Mouse (Mus musculus): Measurements from ENCODE around the gene Hist4h4. TPM values are rescaled to one million over a fixed set of nuclear protein-coding genes. Genes with fewer than 3 reads are reported as not detected.
"Not testable (repeated sequence)": the region's sequence is repeated elsewhere in the genome, so short reads cannot be mapped to it uniquely, and the experiment has no call there.

Gene Hist4h4
- total RNA-seq, 2 experiments from 2014 or later = 8.6 to 8.9 TPM

DNA sequence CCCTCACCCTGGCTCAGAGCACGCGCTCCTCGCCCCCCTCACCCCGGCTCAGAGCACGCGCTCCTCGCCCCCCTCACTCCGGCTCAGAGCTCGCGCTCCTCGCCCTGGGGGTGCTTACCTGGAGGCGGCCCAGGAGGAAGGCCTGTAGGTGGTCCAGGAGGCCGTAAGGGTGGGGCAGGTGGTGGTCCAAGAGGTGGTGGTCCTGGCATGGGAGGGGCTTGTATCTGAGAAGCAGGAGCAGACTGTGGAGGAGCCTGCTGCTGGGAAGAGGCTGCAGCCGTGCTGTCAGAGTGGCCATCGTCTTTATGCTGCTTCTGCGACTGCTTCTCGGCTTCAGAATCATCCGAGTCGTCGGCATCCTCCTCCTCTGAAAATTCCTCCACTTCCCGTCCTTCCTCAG lies 12.6 kb upstream of the Hist4h4 start:
- no peak for DNase-seq (ENCODE audit: low spot score in 2 of 2)

DNA sequence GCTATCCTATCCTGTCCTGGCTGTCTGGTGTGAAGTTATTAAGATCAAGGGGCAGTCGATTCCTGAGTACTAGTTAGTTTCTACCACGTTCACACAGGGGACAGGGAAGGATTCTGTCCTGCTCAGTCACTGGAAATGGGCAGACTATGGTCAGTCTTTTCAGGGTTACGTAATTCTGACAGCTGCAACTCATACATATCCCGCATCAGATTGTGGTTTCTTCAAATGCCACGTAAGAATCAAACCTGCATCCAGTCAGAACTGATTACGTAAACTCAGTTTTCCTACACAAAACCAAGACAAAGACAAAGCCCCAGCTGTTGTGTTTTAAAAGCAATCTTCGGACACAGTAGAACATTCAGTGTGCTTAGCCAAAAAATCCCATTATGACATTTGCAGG lies 11.2 kb upstream of the Hist4h4 start:
- no peak for DNase-seq (ENCODE audit: low spot score in 2 of 2)

DNA sequence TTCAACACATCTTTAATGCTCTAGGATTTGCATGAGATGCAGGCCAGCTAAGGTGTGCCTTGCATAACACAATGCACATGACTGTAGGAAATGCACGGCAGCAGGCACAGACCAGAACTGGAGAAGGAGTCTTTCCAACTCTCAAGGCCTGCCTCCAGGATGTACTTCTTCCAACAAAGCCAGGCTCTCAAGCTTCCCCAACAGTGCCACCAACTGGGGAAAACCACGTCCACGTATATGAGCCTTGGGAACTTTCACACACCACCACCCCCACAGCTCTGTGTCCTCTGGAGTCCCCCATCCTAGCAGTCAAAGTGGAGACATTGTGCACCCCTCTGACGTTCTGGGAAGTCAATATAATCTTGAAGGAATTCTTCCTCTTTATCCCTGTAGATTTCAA lies 8.9 kb upstream of the Hist4h4 start:
- no peak for DNase-seq (ENCODE audit: low spot score in 2 of 2)

DNA sequence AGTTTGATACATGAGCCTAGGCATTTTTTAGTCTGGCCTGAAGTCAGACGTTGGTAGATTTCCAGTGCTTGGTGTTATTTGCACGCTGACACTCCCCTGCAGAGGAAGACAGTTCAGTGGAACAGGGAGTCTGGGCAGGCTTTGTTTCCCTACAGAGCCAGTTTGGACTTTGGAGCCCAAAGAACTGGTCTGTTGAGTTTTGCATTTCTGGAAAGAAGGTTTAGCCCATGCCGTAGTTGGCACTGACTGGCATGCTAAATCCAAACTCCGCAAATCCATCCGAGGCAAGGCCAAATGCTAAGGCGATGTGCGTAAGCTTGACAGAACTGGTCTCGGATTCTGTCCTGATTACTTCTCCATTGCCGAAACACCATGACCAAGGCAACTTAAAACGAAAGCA lies 7.0 kb upstream of the Hist4h4 start:
- no peak for DNase-seq (ENCODE audit: low spot score in 2 of 2)

DNA sequence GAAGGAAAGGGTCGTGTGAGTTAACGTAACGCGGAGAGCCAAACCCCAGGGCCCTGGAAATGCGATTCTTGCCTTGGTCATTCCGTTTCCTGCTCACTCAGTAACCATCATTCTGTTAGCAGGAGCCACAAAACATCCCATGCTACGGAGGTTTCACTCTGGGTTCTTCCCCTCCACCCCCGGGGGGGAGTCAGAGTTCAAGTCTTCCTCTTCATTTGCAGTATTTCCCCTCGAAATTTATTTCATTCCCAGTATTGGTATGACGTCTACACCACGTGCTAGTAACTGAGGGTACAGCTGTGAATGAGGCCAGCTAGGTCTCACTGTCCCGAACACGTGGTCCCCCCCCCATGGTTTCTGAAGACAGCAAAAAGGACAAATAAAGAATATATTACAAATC lies 5.5 kb upstream of the Hist4h4 start:
- no peak for DNase-seq (ENCODE audit: low spot score in 2 of 2)

DNA sequence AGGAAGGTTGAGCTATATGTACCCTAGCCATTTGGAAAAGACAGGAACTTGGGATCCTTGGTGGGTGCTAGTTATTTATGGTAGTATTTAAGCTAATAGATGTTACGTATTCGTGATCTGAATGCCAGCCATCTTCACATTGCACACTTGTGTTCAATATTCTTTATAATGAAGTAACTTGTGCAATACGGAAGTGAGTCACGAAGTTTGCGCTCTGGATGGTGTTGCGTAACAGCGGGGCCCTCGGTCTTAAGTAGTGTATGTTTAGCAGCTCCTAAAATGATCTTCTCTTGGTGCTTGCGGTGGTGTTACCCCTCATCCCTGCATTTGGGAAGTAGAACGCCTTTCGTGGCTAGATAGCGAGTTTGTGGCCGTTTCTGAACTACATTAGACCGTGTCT lies 4.9 kb upstream of the Hist4h4 start:
- peak; percentile 45 to 46 for DNase-seq (ENCODE audit: low spot score in 2 of 2)

DNA sequence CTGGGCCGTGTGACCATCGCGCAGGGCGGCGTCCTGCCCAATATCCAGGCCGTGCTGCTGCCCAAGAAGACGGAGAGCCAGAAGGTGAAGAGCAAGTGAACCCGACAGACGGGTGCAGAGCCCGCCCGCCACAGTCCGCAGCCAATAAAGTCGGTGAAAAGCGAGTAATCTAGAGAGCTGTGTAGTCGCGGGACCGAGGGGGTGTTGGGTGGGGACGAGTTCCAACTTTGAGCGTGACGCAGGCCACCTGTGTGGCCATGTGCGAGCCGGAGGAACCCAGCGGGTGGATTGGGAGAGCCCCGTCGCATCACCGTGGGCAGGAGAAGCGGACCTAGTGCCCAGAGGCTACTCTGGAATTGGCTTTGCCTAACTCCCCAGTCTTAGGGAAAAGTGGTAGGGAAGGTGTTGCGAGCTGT lies 4.4 kb upstream of the Hist4h4 start:
- DNase-seq (ENCODE audit: low spot score in 2 of 2) = peak; percentile 35 to 50

DNA sequence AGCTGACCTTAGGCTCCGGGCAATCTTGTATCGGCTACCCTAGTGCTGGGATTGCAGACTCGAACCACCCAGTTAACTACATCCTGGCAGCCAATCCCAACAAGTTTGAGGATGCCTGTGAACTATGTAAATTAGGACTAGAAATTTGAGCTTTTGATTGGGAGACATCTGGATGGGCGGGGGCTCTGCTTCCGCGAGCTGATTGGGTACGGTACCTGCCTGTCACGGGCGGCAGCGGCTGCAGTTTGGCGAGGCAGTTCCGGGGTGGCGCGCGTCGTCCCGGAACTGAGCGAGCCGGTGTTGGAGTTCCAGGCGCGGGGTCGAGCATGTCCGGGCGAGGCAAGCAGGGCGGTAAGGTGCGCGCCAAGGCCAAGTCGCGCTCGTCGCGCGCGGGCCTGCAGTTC lies 3.8 kb upstream of the Hist4h4 start, which contains the start of gene H2afj:
TSS of gene H2afj (plus strand) at position 231 of the 404 bp plus-strand sequence.
- DNase-seq (ENCODE audit: low spot score in 2 of 2) = peak; percentile 99

DNA sequence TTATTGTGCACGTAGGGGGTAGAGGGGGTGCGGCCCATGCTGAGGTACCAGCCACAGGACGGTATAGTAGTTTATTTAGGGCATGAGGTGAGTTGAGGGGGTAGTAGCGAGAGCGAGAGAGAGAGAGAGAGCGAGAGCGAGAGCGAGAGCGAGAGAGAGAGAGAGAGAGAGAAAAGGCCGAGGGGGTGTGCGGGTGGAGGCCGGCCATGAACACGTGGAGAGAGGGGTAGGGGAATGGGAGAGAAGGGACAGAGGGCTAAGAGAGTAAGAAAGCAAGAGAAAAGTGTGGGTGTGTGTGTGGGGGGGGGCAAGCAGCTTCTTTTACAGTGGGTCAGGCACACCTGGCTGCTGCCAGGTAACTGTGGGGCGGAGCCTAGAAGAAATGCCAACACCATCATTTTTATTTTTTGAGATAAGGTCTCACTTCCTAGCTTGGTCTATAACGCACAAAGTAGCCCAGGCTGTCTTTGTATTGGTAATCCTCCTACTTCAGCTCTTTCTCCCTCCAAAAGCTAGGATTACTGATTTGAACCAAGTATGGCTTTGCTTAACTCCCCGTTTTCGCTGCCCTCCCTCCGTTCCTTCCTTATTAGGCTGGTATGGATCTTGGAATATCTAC lies 3.3 kb upstream of the Hist4h4 start:
- no peak for DNase-seq (ENCODE audit: low spot score in 2 of 2)

DNA sequence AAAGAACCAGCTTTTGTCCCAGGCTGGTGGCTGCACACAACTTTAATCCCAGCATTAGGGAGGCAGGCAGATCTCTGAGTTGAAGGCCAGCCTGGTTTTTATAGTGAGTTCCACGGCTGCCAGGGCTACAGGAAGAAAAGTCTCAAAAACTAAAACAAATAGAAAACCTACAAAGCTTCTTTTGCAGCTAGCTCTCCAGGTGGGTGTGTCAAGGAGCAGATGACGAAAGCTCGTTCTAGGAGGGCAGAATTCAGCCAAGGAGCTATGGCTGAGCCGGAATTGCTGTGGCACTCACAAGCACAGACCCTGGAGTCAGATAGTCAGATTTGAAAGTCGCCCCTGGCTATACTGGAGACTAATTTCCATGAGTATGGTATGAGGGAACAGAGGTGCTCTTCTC lies 2.6 kb upstream of the Hist4h4 start:
- DNase-seq (ENCODE audit: low spot score in 2 of 2) = no peak

DNA sequence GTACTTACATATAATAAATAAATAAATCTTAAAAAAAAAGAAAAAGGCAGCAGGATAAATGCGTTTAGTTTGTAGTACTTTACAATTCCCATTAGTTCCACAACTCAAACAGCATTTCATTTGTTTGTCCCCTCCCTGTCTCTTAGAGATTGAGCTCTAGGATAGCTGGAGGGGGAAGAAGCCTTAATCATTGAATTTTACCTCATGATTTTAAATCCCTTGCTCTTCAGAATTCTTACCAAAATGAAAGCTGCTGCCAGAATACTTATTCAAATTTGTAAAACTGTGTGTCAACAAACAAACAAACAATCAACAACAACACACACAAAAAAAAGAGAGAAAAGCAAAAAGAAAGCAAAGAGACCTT lies 1.2 kb upstream of the Hist4h4 start:
- DNase-seq (ENCODE audit: low spot score in 2 of 2) = no peak

DNA sequence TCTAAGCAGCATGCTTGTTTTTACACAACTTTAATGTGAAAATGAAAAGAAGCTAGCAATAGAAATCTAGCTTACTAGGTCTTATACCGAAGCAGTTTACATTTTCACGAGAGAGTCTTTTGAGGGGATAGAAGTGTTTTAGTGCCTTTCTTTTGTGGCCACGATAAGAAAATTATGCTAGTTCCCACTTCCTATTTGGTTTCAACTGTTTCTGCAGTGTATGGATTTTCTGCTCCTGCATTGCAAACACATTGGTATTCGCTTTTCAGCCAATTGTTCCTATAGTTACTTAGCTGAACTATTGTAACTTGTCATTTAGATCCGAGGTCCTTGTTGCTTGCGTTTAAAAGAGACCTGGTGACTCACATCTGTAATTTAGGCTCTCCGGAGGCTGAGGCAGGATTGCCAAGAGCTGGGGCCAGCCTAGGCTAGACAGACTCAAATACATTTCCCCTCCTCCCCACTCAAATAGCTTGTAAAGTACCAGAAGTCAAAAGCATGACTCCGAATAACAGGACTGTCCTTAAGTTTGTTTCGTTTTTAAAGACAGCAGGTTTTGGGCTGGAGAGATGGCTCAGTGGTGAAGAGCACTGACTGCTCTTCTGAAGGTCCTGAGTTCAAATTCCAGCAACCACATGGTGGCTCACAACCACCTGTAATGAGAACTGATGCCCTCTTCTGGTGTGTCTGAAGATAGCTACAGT lies 642 bp upstream of the Hist4h4 start:
- no peak for DNase-seq (ENCODE audit: low spot score in 2 of 2)

DNA sequence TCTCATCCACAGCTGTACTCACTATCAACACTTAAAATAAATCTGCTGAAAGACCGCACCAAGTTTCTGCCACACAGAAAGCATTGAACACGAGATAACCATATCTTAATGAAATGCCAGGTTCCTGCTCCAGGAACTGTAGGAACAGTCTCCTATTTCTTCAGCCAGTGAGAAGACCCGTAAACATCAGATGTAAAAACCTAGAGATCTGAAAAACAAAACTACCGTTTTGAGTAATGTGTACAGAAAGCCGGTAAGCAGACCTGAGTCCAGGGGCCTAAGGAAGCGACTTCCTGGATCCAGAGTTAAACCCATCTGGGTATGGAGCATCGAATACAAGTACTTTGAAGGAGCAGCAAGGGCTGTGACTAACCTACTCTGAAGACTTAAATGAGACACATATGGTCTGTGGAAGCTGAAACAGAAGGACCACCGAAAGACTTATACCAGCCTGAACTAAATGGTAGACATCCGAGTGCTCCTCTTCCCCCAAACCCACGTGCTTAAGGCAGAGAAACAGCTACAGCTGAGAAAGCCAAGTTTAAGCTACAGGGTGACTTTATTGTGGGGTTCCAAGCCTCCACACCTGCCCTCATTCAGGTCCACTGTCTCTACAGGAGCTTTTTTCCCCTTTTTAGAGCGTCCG lies 999 bp downstream of the Hist4h4 start:
- DNase-seq (ENCODE audit: low spot score in 2 of 2) = no peak

DNA sequence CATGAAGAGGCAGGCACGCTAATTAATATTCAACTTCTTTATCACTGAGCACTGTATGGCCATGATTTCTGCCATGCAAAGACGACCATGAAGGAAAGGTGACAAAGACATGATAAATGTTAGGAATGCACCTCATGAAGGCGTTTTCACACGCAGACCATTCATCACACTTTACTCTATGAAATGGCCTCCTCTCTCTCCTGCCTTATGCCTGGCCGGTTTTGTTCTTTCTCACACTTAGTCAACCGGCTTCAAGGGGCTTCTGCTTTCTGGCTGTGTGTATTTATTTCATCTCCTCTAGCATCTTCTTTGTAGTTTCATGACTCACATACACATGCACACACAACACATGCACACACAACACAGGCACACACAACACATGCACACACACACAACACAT lies 2.9 kb downstream of the Hist4h4 start:
- no peak for DNase-seq (ENCODE audit: low spot score in 2 of 2)

DNA sequence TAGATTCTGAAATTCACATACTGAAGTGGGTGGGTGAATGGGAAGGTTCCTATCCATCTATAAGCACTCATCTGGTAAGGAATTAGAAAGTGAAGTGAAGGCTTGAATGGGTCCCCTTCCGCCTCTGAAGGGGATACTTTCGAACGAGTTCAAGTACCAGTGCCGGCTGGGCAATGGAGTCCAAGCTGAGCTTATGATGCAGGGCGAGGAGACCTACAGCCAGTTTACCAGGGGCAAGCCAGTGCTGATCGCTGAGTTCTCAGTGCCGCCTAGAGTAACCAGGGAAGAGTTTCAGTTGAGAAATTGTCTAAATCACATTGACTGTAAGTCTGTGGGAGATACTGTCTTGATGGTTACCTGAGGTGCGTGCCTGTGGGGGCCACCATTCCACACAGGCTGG lies 3.5 kb downstream of the Hist4h4 start:
- DNase-seq (ENCODE audit: low spot score in 2 of 2) = no peak

DNA sequence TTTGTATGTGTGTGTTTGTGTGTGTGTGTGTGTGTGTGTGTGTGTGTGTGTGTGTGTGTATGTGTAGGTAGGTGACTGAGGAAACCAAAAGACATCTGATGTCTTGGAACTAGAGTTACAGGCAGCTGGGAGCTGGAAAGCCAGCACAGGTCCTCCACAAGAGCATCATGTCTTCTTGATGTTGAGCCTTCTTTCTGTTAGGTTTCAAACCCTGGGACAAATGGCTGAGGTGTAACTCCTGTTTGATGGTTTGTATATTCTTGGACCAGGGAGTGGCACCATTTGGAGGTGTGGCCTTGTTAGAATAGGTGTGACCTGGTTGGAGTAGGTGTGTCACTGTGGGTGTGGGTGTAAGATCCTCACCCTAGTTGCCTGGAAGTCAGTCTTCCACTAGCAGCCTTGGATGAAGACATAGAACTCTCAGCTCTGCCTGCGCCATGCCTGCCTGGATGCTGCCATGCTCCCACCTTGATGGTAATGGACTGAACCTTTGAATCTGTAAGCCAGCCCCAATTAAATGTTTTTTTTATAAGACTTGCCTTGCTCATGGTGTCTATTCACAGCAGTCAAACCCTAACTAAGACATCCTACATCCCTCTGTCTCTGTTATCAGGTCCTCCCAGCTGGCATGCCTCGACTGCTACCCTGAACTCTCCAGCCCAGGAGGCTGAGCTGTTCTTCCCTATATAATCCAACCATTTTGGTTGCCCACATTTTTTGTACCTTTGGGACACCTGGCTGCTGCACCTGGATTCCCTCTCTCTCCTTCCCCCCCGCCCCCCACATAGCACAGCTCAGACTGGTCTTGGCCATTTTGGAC lies 6.1 kb downstream of the Hist4h4 start:
- not testable (repeated sequence) for DNase-seq (ENCODE audit: low spot score in 2 of 2)

DNA sequence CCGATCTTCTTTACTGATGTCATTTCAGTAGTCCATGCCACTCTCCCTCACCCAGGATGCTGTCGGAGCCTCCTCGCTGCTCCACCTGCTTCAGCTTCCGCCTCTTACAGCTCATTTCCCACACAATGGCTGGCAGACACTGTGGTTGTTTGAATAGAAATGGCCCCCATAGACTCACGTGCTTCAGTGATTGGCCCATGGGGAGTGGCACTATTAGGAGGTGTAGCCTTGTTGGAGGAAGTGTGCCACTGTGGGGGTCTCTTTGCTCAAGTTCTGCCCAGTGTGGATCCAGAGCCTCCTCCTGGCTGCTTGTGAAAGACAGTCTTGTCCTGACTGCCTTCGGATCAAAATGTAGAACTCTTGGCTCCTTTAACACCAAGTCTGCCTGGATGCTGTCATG lies 8.4 kb downstream of the Hist4h4 start:
- no peak for DNase-seq (ENCODE audit: low spot score in 2 of 2)

DNA sequence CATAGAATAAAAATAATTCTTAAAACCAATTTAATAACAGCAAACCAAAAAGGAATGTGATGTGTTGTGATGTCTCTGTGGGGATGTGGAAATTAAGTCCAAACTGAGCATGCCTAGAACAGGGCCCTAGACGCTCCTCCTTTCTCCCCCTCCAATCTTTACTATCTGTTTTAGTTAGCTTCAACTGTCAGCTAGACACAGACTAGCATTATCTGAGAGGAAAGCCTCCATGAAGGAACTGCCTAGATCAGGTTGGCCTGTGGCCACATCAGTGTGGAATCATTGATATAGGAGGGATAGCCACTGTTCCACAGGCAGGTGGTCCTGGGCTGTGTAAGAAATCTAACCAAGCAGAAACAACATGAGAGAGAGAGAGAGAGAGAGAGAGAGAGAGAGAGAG lies 9.1 kb downstream of the Hist4h4 start:
- DNase-seq (ENCODE audit: low spot score in 2 of 2) = no peak

DNA sequence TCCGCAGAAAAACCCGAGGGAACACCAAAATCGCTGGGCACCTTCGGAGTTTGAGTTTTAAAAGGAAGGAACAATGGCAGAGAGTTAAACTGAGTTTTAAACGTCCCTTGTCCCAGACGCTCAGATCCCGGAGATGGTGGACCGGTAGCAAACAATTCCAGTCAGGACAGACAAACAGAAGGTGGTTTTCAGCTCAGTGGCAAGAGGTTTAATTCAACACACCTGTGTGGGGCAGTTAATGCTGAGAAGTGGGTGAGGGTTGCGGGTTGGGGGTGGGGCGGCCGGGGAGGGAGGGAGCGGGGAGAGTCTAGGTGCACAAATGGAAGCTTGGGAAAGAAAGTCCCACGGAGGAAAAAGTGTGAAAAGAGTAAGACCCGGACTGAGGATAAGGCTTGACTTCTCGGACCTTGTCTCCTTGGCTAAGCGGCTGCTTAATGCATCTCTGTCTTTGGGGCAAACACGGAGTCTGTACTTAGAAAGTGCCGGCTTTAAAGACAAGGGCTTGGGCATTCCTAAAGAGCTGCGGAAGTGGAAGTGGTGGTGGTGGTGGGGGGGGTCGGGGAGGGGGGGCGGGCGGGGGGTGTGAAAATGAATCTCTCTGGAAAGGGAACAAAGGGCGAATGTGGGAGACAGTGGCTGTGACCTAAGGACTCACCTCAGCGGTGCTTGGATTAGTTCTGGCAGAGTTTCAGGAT lies 10.2 kb downstream of the Hist4h4 start:
- no peak for DNase-seq (ENCODE audit: low spot score in 2 of 2)

DNA sequence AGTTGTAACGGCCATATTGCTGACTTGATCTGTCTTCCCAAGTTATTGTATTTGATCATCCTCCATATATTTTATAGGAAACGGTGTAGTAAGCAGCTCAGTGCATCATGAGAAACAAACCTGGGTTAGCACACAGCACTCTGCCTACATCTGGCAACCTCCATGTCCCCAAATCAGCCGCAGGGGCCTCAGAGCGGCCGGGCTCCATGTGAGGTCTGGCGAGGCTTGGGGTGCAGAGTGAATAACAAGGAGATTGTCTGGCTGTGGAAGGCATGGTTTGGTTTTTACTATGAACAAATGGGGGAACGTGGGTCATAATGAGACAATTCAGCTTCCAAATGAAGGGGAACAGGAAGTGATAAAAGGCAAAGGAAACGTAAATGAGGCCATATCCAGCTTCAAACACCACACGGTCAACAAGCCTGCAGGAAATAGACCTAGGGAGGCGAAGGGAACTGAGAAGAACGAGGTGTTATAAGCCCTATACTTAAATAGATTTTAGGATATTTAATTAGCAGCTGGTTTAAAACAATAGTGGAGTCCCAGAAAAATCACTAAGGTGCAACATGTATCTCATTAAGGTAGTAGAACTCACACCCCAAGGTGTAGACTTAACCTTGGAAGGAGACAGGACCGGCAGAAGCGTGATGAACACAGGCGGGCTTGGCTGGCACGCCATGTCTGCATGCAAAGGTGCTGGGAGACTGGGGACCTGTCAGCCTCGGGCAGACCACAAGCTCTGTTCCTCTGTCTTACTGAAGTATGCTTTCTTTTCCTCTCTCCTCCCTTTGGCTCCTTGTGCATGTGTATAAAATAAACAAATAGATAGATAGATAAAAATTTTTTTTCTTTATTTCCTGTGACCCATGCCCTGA lies 11.1 kb downstream of the Hist4h4 start:
- no peak for DNase-seq (ENCODE audit: low spot score in 2 of 2)

Data from adrenal gland, adult 18-20 months (tissue).